Mouse (Mus musculus) megakaryocyte, embryonic 14.5 days (primary cell): ENCODE data around the gene Abcc4.

ENCODE experiments used
- FLI1 ChIP-seq: IDR thresholded peaks from 2 replicates; pipeline ENCODE4 v1.6.1; 2012; ENCODE audit warnings: low read length, inconsistent platforms, mixed read lengths
- GATA1 ChIP-seq: IDR thresholded peaks from 3 replicates; pipeline ENCODE4 v1.6.1; 2012; ENCODE audit warnings: mixed read lengths, low read length, inconsistent platforms, borderline replicate concordance

- TF ChIP-seq GATA1 (no peak), FLI1 (no peak)
These were observed 136.4 kb downstream of the Abcc4 start for GRCm38 (mm10) chr14:118569586-118569985.
